Mouse (Mus musculus): ENCODE measurements at regions not wholly inside any gene's neighbourhood (a gene's known extent, or its start where the extent isn't known, plus 50 kb on each side); places are given as distances from the start of the nearest gene placed in this dataset.

GRCm38 (mm10) chr15:88399989-88400388 lies 200.1 kb upstream of the Zdhhc25 start:
- H3K4me1 ChIP-seq (ENCODE audit: control insufficient read depth, insufficient read depth, low read length) = no peaks in the 10 kb centered on the region
- no peak overlapping the region for H3K27ac ChIP-seq (ENCODE audit: insufficient read depth, low read length)
- no peak for TF ChIP-seq POLR2A (IDR thresholded peaks at IDR 0.05; ENCODE audit: extremely low read depth, insufficient read depth, low read length)
- TF ChIP-seq CTCF (IDR thresholded peaks at IDR 0.05; ENCODE audit: extremely low read depth, insufficient read depth, low read length) = no peak
- H3K4me3 ChIP-seq (ENCODE audit: insufficient read depth, low read length) = no peak overlapping the region

- TF ChIP-seq POLR2A (IDR thresholded peaks at IDR 0.05; ENCODE audit: extremely low read depth, insufficient read depth, low read length) (no peak), CTCF (IDR thresholded peaks at IDR 0.05; ENCODE audit: extremely low read depth, insufficient read depth, low read length) (no peak)
These were observed 199.3 kb upstream of the Zdhhc25 start for GRCm38 (mm10) chr15:88400787-88401186.

GRCm38 (mm10) chr15:88408461-88409379 lies 191.4 kb upstream of the Zdhhc25 start:
- TF ChIP-seq CTCF (IDR thresholded peaks at IDR 0.05; ENCODE audit: extremely low read depth, insufficient read depth, low read length) (no peak), POLR2A (IDR thresholded peaks at IDR 0.05; ENCODE audit: extremely low read depth, insufficient read depth, low read length) (no peak)
- Histone ChIP-seq H3K4me1 (ENCODE audit: control insufficient read depth, insufficient read depth, low read length) (peaks cover 2% of the 10 kb centered on the region; the same call in 1 of the 2 replicates), H3K4me3 (ENCODE audit: insufficient read depth, low read length) (no peak overlapping the region), H3K27ac (ENCODE audit: insufficient read depth, low read length) (no peak overlapping the region)

More at GRCm38 (mm10) chr15:88400787-88401186, 199.3 kb upstream of the Zdhhc25 start:
- Histone ChIP-seq H3K4me1 (ENCODE audit: control insufficient read depth, insufficient read depth, low read length) (no peaks in the 10 kb centered on the region), H3K27ac (ENCODE audit: insufficient read depth, low read length) (no peak overlapping the region), H3K4me3 (ENCODE audit: insufficient read depth, low read length) (no peak overlapping the region)

- TF ChIP-seq CTCF (IDR thresholded peaks at IDR 0.05; ENCODE audit: extremely low read depth, insufficient read depth, low read length) = no peak
- no peak for TF ChIP-seq POLR2A (IDR thresholded peaks at IDR 0.05; ENCODE audit: extremely low read depth, insufficient read depth, low read length)
- Histone ChIP-seq H3K4me1 (ENCODE audit: control insufficient read depth, insufficient read depth, low read length) (no peaks in the 10 kb centered on the region), H3K27ac (ENCODE audit: insufficient read depth, low read length) (no peak overlapping the region), H3K4me3 (ENCODE audit: insufficient read depth, low read length) (no peak overlapping the region)
These were observed 185.9 kb upstream of the Zdhhc25 start for GRCm38 (mm10) chr15:88414206-88414605.

GRCm38 (mm10) chr15:88418881-88419280 lies 181.2 kb upstream of the Zdhhc25 start:
- H3K4me3 ChIP-seq (ENCODE audit: insufficient read depth, low read length) = no peak overlapping the region
- TF ChIP-seq POLR2A (IDR thresholded peaks at IDR 0.05; ENCODE audit: extremely low read depth, insufficient read depth, low read length) = no peak
- TF ChIP-seq CTCF (IDR thresholded peaks at IDR 0.05; ENCODE audit: extremely low read depth, insufficient read depth, low read length) = no peak
- no peak overlapping the region for H3K27ac ChIP-seq (ENCODE audit: insufficient read depth, low read length)
- no peaks in the 10 kb centered on the region for H3K4me1 ChIP-seq (ENCODE audit: control insufficient read depth, insufficient read depth, low read length)

- Histone ChIP-seq H3K27ac (ENCODE audit: insufficient read depth, low read length) (no peak overlapping the region), H3K4me1 (ENCODE audit: control insufficient read depth, insufficient read depth, low read length) (no peaks in the 10 kb centered on the region), H3K4me3 (ENCODE audit: insufficient read depth, low read length) (no peak overlapping the region)
- TF ChIP-seq CTCF (IDR thresholded peaks at IDR 0.05; ENCODE audit: extremely low read depth, insufficient read depth, low read length) = no peak
- TF ChIP-seq POLR2A (IDR thresholded peaks at IDR 0.05; ENCODE audit: extremely low read depth, insufficient read depth, low read length) = no peak
These were observed 171.7 kb upstream of the Zdhhc25 start for GRCm38 (mm10) chr15:88428441-88428840.

- no peak overlapping the region for H3K4me3 ChIP-seq (ENCODE audit: insufficient read depth, low read length)
- TF ChIP-seq POLR2A (IDR thresholded peaks at IDR 0.05; ENCODE audit: extremely low read depth, insufficient read depth, low read length) (no peak), CTCF (IDR thresholded peaks at IDR 0.05; ENCODE audit: extremely low read depth, insufficient read depth, low read length) (no peak)
- no peaks in the 10 kb centered on the region for H3K4me1 ChIP-seq (ENCODE audit: control insufficient read depth, insufficient read depth, low read length)
- no peak overlapping the region for H3K27ac ChIP-seq (ENCODE audit: insufficient read depth, low read length)
These were observed 169.2 kb upstream of the Zdhhc25 start for GRCm38 (mm10) chr15:88430941-88431340.

- Histone ChIP-seq H3K4me3 (ENCODE audit: insufficient read depth, low read length) (no peak overlapping the region), H3K27ac (ENCODE audit: insufficient read depth, low read length) (no peak overlapping the region)
- TF ChIP-seq POLR2A (IDR thresholded peaks at IDR 0.05; ENCODE audit: extremely low read depth, insufficient read depth, low read length) = no peak
- no peak for TF ChIP-seq CTCF (IDR thresholded peaks at IDR 0.05; ENCODE audit: extremely low read depth, insufficient read depth, low read length)
These were observed 151.8 kb upstream of the Zdhhc25 start for GRCm38 (mm10) chr15:88448272-88448671.

GRCm38 (mm10) chr15:88451241-88451640 lies 148.9 kb upstream of the Zdhhc25 start:
- no peak for TF ChIP-seq POLR2A (IDR thresholded peaks at IDR 0.05; ENCODE audit: extremely low read depth, insufficient read depth, low read length)
- no peak for TF ChIP-seq CTCF (IDR thresholded peaks at IDR 0.05; ENCODE audit: extremely low read depth, insufficient read depth, low read length)
- Histone ChIP-seq H3K27ac (ENCODE audit: insufficient read depth, low read length) (no peak overlapping the region), H3K4me3 (ENCODE audit: insufficient read depth, low read length) (no peak overlapping the region), H3K4me1 (ENCODE audit: control insufficient read depth, insufficient read depth, low read length) (no peaks in the 10 kb centered on the region)

More at GRCm38 (mm10) chr15:88448272-88448671, 151.8 kb upstream of the Zdhhc25 start:
- H3K4me1 ChIP-seq (ENCODE audit: control insufficient read depth, insufficient read depth, low read length) = 0 out of 2 replicates have a peak, but pooled peaks cover under 1% of the 10 kb centered on the region

- no peak for TF ChIP-seq CTCF (IDR thresholded peaks at IDR 0.05; ENCODE audit: extremely low read depth, insufficient read depth, low read length)
- no peak for TF ChIP-seq POLR2A (IDR thresholded peaks at IDR 0.05; ENCODE audit: extremely low read depth, insufficient read depth, low read length)
- H3K27ac ChIP-seq (ENCODE audit: insufficient read depth, low read length) = no peak overlapping the region
These were observed 132.0 kb upstream of the Zdhhc25 start for GRCm38 (mm10) chr15:88468107-88468506.

More at GRCm38 (mm10) chr15:88468107-88468506, 132.0 kb upstream of the Zdhhc25 start:
- Histone ChIP-seq H3K4me3 (ENCODE audit: insufficient read depth, low read length) (no peak overlapping the region), H3K4me1 (ENCODE audit: control insufficient read depth, insufficient read depth, low read length) (no peaks in the 10 kb centered on the region)

Data from cortical plate, adult 2 months (tissue).